Mouse (Mus musculus): ENCODE results near the gene Msgn1.

DNA sequence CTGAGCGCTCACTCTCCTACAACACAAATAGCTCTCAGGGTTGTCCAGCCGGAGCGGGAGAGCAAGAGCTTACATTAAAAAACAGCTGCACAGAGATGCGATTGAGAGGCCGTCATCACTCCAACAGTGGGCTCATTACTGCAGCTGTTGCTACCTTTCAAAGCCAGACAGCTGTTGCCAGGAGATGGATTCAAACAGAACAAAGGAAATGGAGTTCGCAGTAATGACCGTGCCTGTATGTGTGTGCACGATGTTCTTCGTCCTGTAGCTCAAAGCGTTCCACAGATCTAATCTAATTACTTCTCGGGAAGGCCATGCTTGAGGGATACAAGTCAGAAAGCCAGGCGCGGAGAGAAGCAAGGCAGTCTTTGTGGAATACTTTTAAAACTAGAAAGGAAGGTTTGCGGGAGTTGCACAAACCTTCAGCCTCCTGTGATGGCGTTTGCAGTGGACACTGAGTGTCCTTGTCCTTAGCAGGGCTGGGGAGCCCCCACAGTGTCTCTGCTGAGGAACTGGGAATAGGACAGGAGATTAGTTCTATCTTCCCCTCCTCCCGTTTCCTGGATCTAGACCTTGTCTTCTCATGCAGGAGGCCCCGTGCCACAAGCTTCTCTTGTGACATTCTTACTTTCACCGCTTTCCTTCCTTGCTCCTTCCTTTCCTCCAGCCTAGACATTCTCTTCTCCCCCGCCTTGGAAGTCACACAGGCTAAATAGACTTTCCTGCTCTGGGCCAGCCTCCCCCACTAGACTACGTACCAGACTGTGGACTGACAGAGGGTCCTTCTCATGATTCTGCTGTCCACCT lies 13.0 kb upstream of the Msgn1 start:
- no peak for TF ChIP-seq POLR2A (IDR thresholded peaks at IDR 0.05; ENCODE audit: low read depth, low read length)
- TF ChIP-seq CTCF (conservative IDR thresholded peaks at IDR 0.05; ENCODE audit: insufficient read depth, insufficient read length, low read depth, low read length), result no peak

Data from kidney, adult 2 months (tissue).